Mouse (Mus musculus): ENCODE results near the gene Dppa4. TPM values are rescaled to one million over a fixed set of nuclear protein-coding genes. Genes with fewer than 3 reads are reported as not detected.
"Not testable (repeated sequence)": the region's sequence is repeated elsewhere in the genome, so short reads cannot be mapped to it uniquely, and the experiment has no call there.

Dppa4 gene
- polyA plus RNA-seq, 1 experiment from 2014 or later = not detected

GRCm38 (mm10) chr16:48297384-48298136 is 14.0 kb downstream of the Dppa4 start:
- no peaks in the 10 kb centered on the region for H3K36me3 ChIP-seq
- no peaks in the 10 kb centered on the region for H3K4me1 ChIP-seq (replicated peaks)
- ATAC-seq (ENCODE audit: low FRiP score, low read depth) = no peak
- H3K27me3 ChIP-seq = no peaks in the 10 kb centered on the region
- H3K4me3 ChIP-seq = no peak overlapping the region
- WGBS = 85% methylated on average over 14 of the region's 14 CpGs
- no peaks in the 10 kb centered on the region for H3K9me3 ChIP-seq
- no peak overlapping the region for H3K27ac ChIP-seq (replicated peaks)
- no peak overlapping the region for H3K4me2 ChIP-seq
- H3K9ac ChIP-seq = no peak overlapping the region

GRCm38 (mm10) chr16:48299884-48300283 is 16.4 kb downstream of the Dppa4 start:
- H3K27ac ChIP-seq (replicated peaks) = no peak overlapping the region
- 85% methylated on average over 3 of the region's 3 CpGs for WGBS
- ATAC-seq (ENCODE audit: low FRiP score, low read depth) = no peak

GRCm38 (mm10) chr16:48303509-48303908 is 20.0 kb downstream of the Dppa4 start, which contains the start of gene Dppa2:
Gene Dppa2 (plus strand): TSS chr16:48303908.
- H3K9ac ChIP-seq = no peak within 1 kb of the TSS
- no peak for ATAC-seq (ENCODE audit: low FRiP score, low read depth)
- H3K4me3 ChIP-seq = no peak within 1 kb of the TSS
- 89% methylated on average over 7 of the region's 7 CpGs for WGBS
- H3K9me3 ChIP-seq = no peaks in the 10 kb centered on the region
- no peaks in the 10 kb centered on the region for H3K36me3 ChIP-seq
- no peak within 1 kb of the TSS for H3K27ac ChIP-seq (replicated peaks)
- no peaks in the 10 kb centered on the region for H3K27me3 ChIP-seq
- H3K4me1 ChIP-seq (replicated peaks) = no peaks in the 10 kb centered on the region
- H3K4me2 ChIP-seq = no peak within 1 kb of the TSS

More at GRCm38 (mm10) chr16:48299884-48300283, 16.4 kb downstream of the Dppa4 start:
- H3K4me3 ChIP-seq = no peak overlapping the region
- no peaks in the 10 kb centered on the region for H3K9me3 ChIP-seq
- no peak overlapping the region for H3K9ac ChIP-seq
- H3K36me3 ChIP-seq = no peaks in the 10 kb centered on the region
- no peak overlapping the region for H3K4me2 ChIP-seq
- H3K27me3 ChIP-seq = no peaks in the 10 kb centered on the region
- no peaks in the 10 kb centered on the region for H3K4me1 ChIP-seq (replicated peaks)

- H3K27ac ChIP-seq (replicated peaks) = no peak overlapping the region
- H3K9ac ChIP-seq = no peak overlapping the region
- H3K4me2 ChIP-seq = no peak overlapping the region
- H3K27me3 ChIP-seq = no peaks in the 10 kb centered on the region
- no peaks in the 10 kb centered on the region for H3K9me3 ChIP-seq
- no peaks in the 10 kb centered on the region for H3K36me3 ChIP-seq
- no peaks in the 10 kb centered on the region for H3K4me1 ChIP-seq (replicated peaks)
- 95% methylated on average over 3 of the region's 3 CpGs for WGBS
- no peak overlapping the region for H3K4me3 ChIP-seq
- ATAC-seq (ENCODE audit: low FRiP score, low read depth) = no peak
Observed at GRCm38 (mm10) chr16:48303983-48304382, 20.4 kb downstream of the Dppa4 start.

- H3K4me3 ChIP-seq; H3K27ac ChIP-seq (replicated peaks); H3K9me3 ChIP-seq; H3K4me2 ChIP-seq; H3K4me1 ChIP-seq (replicated peaks); ATAC-seq (ENCODE audit: low FRiP score, low read depth); H3K27me3 ChIP-seq; H3K9ac ChIP-seq; H3K36me3 ChIP-seq: not testable (repeated sequence)
- WGBS = 92% methylated on average over 10 of the region's 10 CpGs
Observed at GRCm38 (mm10) chr16:48308916-48309315, 25.4 kb downstream of the Dppa4 start.

GRCm38 (mm10) chr16:48309912-48310630 is 26.5 kb downstream of the Dppa4 start:
- H3K4me1 ChIP-seq (replicated peaks) = no peaks in the 10 kb centered on the region
- H3K27me3 ChIP-seq = no peaks in the 10 kb centered on the region
- no peak for ATAC-seq (ENCODE audit: low FRiP score, low read depth)
- no peak overlapping the region for H3K9ac ChIP-seq
- H3K9me3 ChIP-seq = no peaks in the 10 kb centered on the region
- 82% methylated on average over 12 of the region's 12 CpGs for WGBS
- H3K4me2 ChIP-seq = no peak overlapping the region
- H3K27ac ChIP-seq (replicated peaks) = no peak overlapping the region
- H3K4me3 ChIP-seq = no peak overlapping the region
- H3K36me3 ChIP-seq = no peaks in the 10 kb centered on the region

- Histone ChIP-seq H3K4me1 (replicated peaks) (no peaks in the 10 kb centered on the region), H3K4me3 (no peak overlapping the region), H3K27me3 (no peaks in the 10 kb centered on the region), H3K9ac (no peak overlapping the region), H3K4me2 (no peak overlapping the region), H3K36me3 (no peaks in the 10 kb centered on the region), H3K27ac (replicated peaks) (no peak overlapping the region), H3K9me3 (no peaks in the 10 kb centered on the region)
- no peak for ATAC-seq (ENCODE audit: low FRiP score, low read depth)
- 95% methylated on average over 3 of the region's 3 CpGs for WGBS
Observed at GRCm38 (mm10) chr16:48315294-48315693, 31.8 kb downstream of the Dppa4 start.

GRCm38 (mm10) chr16:48320781-48321180 is 37.2 kb downstream of the Dppa4 start:
- Histone ChIP-seq H3K27ac (replicated peaks) (no peak overlapping the region), H3K9me3 (no peaks in the 10 kb centered on the region), H3K27me3 (no peaks in the 10 kb centered on the region), H3K4me2 (no peak overlapping the region), H3K4me1 (replicated peaks) (no peaks in the 10 kb centered on the region), H3K9ac (no peak overlapping the region), H3K4me3 (no peak overlapping the region), H3K36me3 (no peaks in the 10 kb centered on the region)
- no peak for ATAC-seq (ENCODE audit: low FRiP score, low read depth)
- WGBS = 96% methylated on average over 6 of the region's 6 CpGs

- no peak for ATAC-seq (ENCODE audit: low FRiP score, low read depth)
- Histone ChIP-seq H3K27ac (replicated peaks) (no peak overlapping the region), H3K4me2 (no peak overlapping the region), H3K36me3 (no peaks in the 10 kb centered on the region), H3K9me3 (no peaks in the 10 kb centered on the region), H3K4me1 (replicated peaks) (no peaks in the 10 kb centered on the region), H3K4me3 (no peak overlapping the region), H3K27me3 (no peaks in the 10 kb centered on the region), H3K9ac (no peak overlapping the region)
- WGBS = 72% methylated on average over 6 of the region's 6 CpGs
Observed at GRCm38 (mm10) chr16:48323133-48323532, 39.6 kb downstream of the Dppa4 start.

- no peak for ATAC-seq (ENCODE audit: low FRiP score, low read depth)
- Histone ChIP-seq H3K9ac (no peak overlapping the region), H3K9me3 (no peaks in the 10 kb centered on the region), H3K4me3 (no peak overlapping the region), H3K27ac (replicated peaks) (no peak overlapping the region), H3K36me3 (no peaks in the 10 kb centered on the region), H3K4me2 (no peak overlapping the region), H3K27me3 (no peaks in the 10 kb centered on the region), H3K4me1 (replicated peaks) (no peaks in the 10 kb centered on the region)
- WGBS = 86% methylated on average over 8 of the region's 8 CpGs
Observed at GRCm38 (mm10) chr16:48323602-48324345, 40.2 kb downstream of the Dppa4 start.

GRCm38 (mm10) chr16:48326903-48327302 is 43.4 kb downstream of the Dppa4 start:
- Histone ChIP-seq H3K4me3 (no peak overlapping the region), H3K4me1 (replicated peaks) (no peaks in the 10 kb centered on the region), H3K9ac (no peak overlapping the region), H3K36me3 (no peaks in the 10 kb centered on the region), H3K27ac (replicated peaks) (no peak overlapping the region), H3K9me3 (no peaks in the 10 kb centered on the region), H3K4me2 (no peak overlapping the region), H3K27me3 (no peaks in the 10 kb centered on the region)
- 45% methylated on average over 5 of the region's 5 CpGs for WGBS
- no peak for ATAC-seq (ENCODE audit: low FRiP score, low read depth)

- Histone ChIP-seq H3K27ac (replicated peaks) (no peak overlapping the region), H3K27me3 (no peaks in the 10 kb centered on the region), H3K9ac (no peak overlapping the region), H3K4me3 (no peak overlapping the region), H3K9me3 (no peaks in the 10 kb centered on the region), H3K4me1 (replicated peaks) (no peaks in the 10 kb centered on the region), H3K36me3 (no peaks in the 10 kb centered on the region), H3K4me2 (no peak overlapping the region)
- no peak for ATAC-seq (ENCODE audit: low FRiP score, low read depth)
- WGBS = 90% methylated on average over 2 of the region's 2 CpGs
Observed at GRCm38 (mm10) chr16:48328420-48328819, 44.9 kb downstream of the Dppa4 start.

Measured in hindbrain, embryonic 15.5 days (tissue).